Mouse (Mus musculus): ENCODE data around the gene Zfp428. TPM values are rescaled to one million over a fixed set of nuclear protein-coding genes. Genes with fewer than 3 reads are reported as not detected.

The Zfp428 gene
- total RNA-seq, 2 experiments from 2014 or later = 12.6 to 15.9 TPM

- DNase-seq (ENCODE audit: low spot score in 2 of 2) = no peak
Measured at GRCm38 (mm10) chr7:24546068-24546614, 39.3 kb downstream of the Zfp428 start, which contains the start of the genes Pinlyp and Xrcc1. Gene Pinlyp, minus strand, starts transcription at chr7:24546118. Gene Xrcc1, plus strand, starts transcription at chr7:24546289.

- DNase-seq (ENCODE audit: low spot score in 2 of 2) = peak; percentile 99
Measured at GRCm38 (mm10) chr7:24546634-24547389, 40.0 kb downstream of the Zfp428 start.

GRCm38 (mm10) chr7:24547534-24548036 is 40.8 kb downstream of the Zfp428 start:
- no peak for DNase-seq (ENCODE audit: low spot score in 2 of 2)

GRCm38 (mm10) chr7:24551985-24552759 is 45.4 kb downstream of the Zfp428 start:
- no peak for DNase-seq (ENCODE audit: low spot score in 2 of 2)

- no peak for DNase-seq (ENCODE audit: low spot score in 2 of 2)
Measured at GRCm38 (mm10) chr7:24555786-24556185, 49.0 kb downstream of the Zfp428 start.

- DNase-seq (ENCODE audit: low spot score in 2 of 2) = no peak
Measured at GRCm38 (mm10) chr7:24561450-24561849, 54.6 kb downstream of the Zfp428 start.

- DNase-seq (ENCODE audit: low spot score in 2 of 2) = no peak
Measured at GRCm38 (mm10) chr7:24563191-24563836, 56.5 kb downstream of the Zfp428 start.

GRCm38 (mm10) chr7:24563837-24564206 is 57.0 kb downstream of the Zfp428 start:
- no peak for DNase-seq (ENCODE audit: low spot score in 2 of 2)

- peak in 1 of 2 experiments; percentile 76 for DNase-seq (ENCODE audit: low spot score in 2 of 2)
Measured at GRCm38 (mm10) chr7:24564607-24565265, 57.9 kb downstream of the Zfp428 start.

Other genes starting within 250 kb of the Zfp428 start
- 1 to 10 TPM; 3.9 to 5.5 TPM for gene Zfp93, start 236.6 kb upstream of the Zfp428 start, total RNA-seq (2021)
- 1 to 10 TPM; 8.7 to 8.9 TPM for gene Zfp61, start 205.8 kb upstream of the Zfp428 start, total RNA-seq (2021)
- 1 to 10 TPM; 4.0 to 4.2 TPM for gene Zfp94, start 190.3 kb upstream of the Zfp428 start, total RNA-seq (2021)
- gene Tescl, start 173.1 kb upstream of the Zfp428 start, total RNA-seq (2021) = under 1 TPM in 1 of 2 experiments, not detected in 1; 0.31 TPM
- not detected for gene Lypd5, start 157.8 kb upstream of the Zfp428 start, total RNA-seq (2021)
- under 1 TPM; 0.61 to 0.93 TPM for gene Kcnn4, start 136.7 kb upstream of the Zfp428 start, total RNA-seq (2021)
- gene Smg9, start 107.4 kb upstream of the Zfp428 start, total RNA-seq (2021) = 10 to 100 TPM; 18.1 to 21.1 TPM
- under 1 TPM; 0.26 to 0.52 TPM for gene Irgc1, start 54.7 kb upstream of the Zfp428 start, total RNA-seq (2021)
- gene Plaur, start 44.5 kb upstream of the Zfp428 start, total RNA-seq (2021) = 1 to 10 TPM; 2.5 to 3.7 TPM
- 10 to 100 TPM; 18.6 to 21.3 TPM for gene Cadm4, start 25.0 kb upstream of the Zfp428 start, total RNA-seq (2021)
- gene AC161166.1, start 5.4 kb downstream of the Zfp428 start, total RNA-seq (2021) = not detected
- gene Irgq, start 23.7 kb downstream of the Zfp428 start, total RNA-seq (2021) = 10 to 100 TPM; 20.5 to 22.0 TPM
- gene Pinlyp, start 39.1 kb downstream of the Zfp428 start, total RNA-seq (2021) = not detected
- 10 to 100 TPM; 44.4 to 45.2 TPM for gene Xrcc1, start 39.3 kb downstream of the Zfp428 start, total RNA-seq (2021)
- gene Ethe1, start 80.5 kb downstream of the Zfp428 start, total RNA-seq (2021) = 1 to 10 TPM; 8.0 to 9.1 TPM
- 1 to 10 TPM; 1.5 to 1.9 TPM for gene Zfp575, start 80.6 kb downstream of the Zfp428 start, total RNA-seq (2021)
- 1 to 10 TPM in 1 of 2 experiments, under 1 TPM in 1; 0.98 to 1.6 TPM for gene Phldb3, start 103.8 kb downstream of the Zfp428 start, total RNA-seq (2021)
- not detected for gene Lypd3, start 129.5 kb downstream of the Zfp428 start, total RNA-seq (2021)
- gene Tex101, start 169.7 kb downstream of the Zfp428 start, total RNA-seq (2021) = not detected
- gene BC049730, start 202.2 kb downstream of the Zfp428 start, total RNA-seq (2021) = not detected
- gene Gm4763, start 219.9 kb downstream of the Zfp428 start, total RNA-seq (2021) = not detected

Measured in gastrocnemius, postnatal 4 days (tissue).